Mouse (Mus musculus): ENCODE results near the gene Osbpl10.

- peak in 2 of 3 experiments; percentile 57 to 73 for TF ChIP-seq MYOD1 (IDR thresholded peaks at IDR 0.05; ENCODE audit: control insufficient read depth in 1 of 3, insufficient read length in 2 of 3, low read depth in 2 of 3)
- TF ChIP-seq POLR2A (IDR thresholded peaks at IDR 0.05; ENCODE audit: insufficient read length, low read depth), result no peak
Observed at GRCm38 (mm10) chr9:115236352-115236841, 258.0 kb downstream of the Osbpl10 start.

Data from myocyte (in vitro differentiated cells).